Mouse (Mus musculus) heart, adult 8-10 months (tissue): Measurements from ENCODE around the gene Prpf8. TPM values are rescaled to one million over a fixed set of nuclear protein-coding genes. Genes with fewer than 3 reads are reported as not detected.

Source experiments
- DNase-seq: peaks from one replicate; pipeline ENCODE4 v3.0.0; 2022; ENCODE audit warnings: low spot score
- total RNA-seq, 4 experiments: library from RNA; stranded (reverse); gene quantifications; 2 replicates each; pipeline ENCODE4 v1.2.4; 2022

Prpf8 gene
- total RNA-seq, 4 experiments from 2014 or later, result 92.4 to 99.5 (median 94.6) TPM

DNA sequence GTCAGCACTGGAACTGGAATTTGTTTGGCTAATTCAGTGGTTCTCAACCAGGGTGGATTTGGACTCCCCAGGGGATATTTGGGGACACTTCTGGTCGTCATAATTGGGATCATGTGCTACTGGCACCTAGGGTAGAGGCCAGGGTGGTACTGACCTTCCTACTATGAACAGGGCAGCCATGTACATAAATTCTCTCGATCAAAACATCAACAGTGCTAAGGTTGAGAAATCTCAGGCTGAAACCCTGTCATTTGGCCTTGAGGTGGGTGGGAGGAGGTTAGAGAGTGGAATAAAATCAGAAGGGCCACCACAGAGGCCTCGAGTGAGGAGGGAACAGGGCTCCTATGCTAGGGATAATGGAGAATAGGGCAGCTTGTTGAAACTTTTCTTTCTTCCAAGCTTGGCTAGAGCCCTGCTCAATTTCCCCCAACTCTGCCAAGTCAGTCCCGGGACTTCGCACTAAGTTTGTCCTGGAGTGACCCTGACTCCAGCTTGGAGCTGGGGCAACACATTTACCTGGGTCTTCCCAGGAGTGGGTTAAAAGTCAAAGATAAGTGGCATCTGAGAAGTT is 27.4 kb upstream of the Prpf8 start:
- DNase-seq, result peak; percentile 65

- no peak for DNase-seq
These were observed 26.9 kb upstream of the Prpf8 start for GRCm38 (mm10) chr11:75459751-75460102.

DNA sequence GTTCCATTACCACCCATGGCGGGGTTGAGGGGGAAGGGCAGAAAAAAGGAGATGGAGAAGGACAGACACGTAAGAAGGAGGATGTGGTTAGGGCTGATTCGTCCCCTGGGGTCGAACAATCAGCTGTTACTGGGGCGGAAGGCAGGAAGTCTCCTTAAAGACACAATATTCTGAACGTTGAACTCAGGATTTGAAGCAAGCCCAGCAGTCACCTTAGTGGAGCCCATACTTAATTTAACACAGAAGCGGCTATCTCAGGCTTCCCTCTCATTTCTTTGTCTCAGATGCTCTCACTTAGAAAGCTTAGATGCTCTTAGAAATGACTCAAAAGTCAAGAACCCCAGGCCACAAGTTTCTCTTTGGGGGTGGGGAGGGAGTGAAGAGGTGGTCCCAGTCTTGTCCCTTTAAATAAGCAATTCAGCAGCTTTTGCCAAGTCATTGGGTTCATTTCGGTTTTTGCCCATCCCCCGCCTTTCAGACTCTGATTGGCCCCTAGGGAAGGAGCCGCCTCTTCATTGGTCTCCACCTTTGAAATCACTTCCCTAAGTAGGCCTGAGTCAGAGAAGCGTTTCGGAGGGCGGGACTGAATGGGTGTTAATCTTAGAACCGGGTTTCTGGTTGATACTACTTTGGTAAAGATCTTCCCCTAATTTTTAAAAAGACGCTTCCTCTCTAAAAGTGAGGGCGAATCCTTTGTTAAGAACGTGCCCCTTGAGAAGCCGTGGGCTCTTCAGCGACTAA is 26.3 kb upstream of the Prpf8 start:
- DNase-seq, result peak; percentile 95

- DNase-seq, result peak; percentile 100
These were observed 25.5 kb upstream of the Prpf8 start, which contains the start of gene Tlcd2 for GRCm38 (mm10) chr11:75460844-75461742. Gene Tlcd2 (plus strand): TSS chr11:75461715.

- DNase-seq, result no peak
These were observed 24.8 kb upstream of the Prpf8 start for GRCm38 (mm10) chr11:75461743-75462252.

DNA sequence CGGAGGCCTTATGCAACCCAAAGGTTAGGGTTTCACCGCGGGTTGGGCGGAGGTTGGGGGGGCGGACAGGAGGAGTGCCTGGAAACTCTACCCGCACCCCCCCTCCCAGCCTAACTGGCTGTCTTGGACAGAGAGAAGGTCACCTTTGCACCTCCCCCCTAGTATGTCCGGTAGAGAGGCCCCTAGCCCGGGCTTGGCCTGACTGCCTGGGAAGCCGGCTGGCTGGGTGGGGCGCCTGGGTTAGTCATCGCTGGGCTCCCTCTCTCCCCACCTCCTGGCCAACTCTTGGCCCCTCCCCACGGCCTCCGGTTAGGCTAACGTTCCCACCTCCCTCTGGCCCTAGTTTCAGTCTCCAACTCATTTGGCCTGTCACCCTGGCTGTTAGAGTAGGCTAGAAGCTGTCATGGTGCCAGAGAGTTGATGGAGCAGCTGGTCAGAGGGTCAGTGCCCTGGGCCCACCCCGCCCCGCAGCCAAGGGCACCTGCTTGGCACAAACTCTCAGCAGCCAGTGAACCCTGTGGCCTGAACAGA is 24.3 kb upstream of the Prpf8 start:
- DNase-seq, result peak; percentile 89

GRCm38 (mm10) chr11:75462865-75463336 is 23.7 kb upstream of the Prpf8 start:
- peak; percentile 90 for DNase-seq

DNA sequence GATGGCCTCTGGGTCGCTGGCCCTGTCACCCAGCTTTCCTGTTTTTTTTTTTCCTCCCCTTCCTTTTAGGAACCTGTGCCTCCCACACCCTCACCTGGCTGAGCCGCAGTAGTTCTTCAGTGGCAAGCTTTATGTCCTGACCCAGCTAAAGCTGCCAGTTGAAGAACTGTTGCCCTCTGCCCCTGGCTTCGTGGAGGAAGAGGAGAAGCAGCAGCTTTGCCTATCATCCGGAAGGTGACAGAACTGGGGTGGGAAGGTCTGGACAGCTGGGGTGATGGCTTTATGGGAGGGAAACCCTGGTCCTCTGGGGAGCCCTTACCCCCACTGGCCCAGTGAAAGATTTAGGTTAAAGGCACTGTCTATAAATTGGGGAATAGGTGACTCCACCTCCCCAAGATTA is 23.0 kb upstream of the Prpf8 start:
- no peak for DNase-seq

- no peak for DNase-seq
These were observed 22.2 kb upstream of the Prpf8 start for GRCm38 (mm10) chr11:75464417-75464816.

DNA sequence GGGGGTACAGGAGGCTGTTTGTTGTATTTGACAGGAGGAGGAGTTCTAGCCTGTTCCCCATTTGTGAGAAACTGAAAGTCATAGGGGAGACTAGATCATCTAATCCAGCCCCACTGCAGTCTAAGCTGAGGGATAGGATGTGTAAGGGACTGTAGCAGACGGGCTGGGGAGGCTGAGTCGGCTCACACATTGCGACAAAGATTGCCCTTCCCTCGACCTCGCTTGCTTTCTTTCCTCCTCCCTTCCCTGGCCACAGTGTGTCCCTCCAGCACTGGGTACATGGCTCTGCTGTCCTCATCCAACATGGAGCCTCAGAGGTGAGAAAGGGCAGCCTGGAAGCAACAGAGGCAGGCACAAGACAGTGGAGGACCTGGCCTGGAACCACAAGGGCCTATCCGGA is 21.6 kb upstream of the Prpf8 start:
- DNase-seq, result no peak

DNA sequence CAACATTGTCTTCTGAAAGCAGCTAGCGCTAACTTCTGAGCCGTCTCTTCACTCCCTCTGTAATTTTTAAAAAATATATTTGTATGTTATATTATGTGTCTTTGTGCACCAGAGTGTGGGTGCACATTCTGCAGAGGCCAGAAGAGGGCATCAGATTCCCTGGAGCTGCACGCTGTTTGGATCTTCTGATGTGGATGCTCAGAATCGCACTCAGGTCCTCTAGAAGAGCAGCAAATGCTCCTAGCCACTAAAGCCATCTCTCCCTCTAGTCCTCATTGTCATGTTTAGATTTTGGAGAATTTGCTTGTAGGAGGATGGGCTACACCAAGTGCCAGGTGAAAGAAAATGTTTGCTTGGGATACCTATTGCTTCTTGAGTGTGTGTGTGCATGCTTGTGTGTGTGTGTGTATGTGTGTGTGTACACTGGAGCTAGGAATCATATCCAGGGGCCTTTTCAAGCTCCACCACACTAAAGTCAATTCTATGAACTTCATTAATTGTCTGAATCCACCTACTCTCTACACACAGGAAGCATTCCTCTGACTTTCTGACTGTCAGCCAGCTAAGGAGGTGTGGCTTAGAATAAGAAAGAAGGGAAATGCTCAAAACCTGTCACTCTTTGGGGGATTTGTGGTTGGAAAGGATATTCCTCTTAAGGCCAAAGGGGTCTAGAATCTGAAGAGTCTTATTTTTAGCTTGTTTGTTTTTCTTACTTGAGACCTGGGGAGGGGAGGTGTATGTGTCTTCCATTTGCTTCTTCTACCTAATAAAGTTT is 19.7 kb upstream of the Prpf8 start:
- no peak for DNase-seq

GRCm38 (mm10) chr11:75467512-75468215 is 19.0 kb upstream of the Prpf8 start:
- DNase-seq, result peak; percentile 76

DNA sequence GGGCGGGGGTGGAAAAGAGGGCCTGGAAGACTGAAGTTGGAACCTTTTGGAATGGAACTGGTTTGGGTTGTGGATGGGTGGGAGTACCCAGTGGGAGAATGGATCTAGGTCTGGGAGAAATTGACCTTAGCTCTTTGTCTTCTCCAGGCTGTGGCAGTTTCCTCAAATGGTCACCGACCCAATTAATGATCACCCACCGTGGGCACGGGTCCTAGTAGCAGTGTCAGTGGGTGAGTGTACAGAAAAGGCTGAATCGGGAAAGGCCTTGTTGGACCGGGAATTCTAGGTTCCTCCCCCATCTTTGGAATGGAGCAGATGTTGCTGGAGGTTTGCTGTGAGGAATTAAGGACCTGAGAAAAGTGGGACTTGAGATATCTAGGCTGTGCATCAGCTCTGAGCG is 18.2 kb upstream of the Prpf8 start:
- DNase-seq, result no peak

DNA sequence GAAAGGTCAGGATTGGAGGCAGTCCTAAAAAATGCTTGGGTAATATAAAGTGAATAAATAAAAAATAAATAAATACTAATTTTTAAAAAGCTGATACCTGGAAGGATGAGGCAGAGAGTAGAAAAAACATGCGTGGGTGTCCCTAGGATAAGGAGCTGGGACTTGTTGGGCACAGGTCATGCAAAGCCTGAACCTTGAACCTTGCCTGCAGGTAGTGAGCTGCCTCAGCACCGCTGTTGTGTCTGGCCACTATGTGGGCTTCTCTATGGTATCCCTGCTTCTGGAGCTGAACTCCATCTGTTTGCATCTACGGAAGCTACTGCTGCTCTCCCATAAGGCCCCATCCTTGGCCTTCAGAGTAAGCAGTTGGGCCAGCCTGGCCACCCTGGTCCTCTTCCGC is 17.4 kb upstream of the Prpf8 start:
- DNase-seq, result no peak

- DNase-seq, result no peak
These were observed 15.9 kb upstream of the Prpf8 start for GRCm38 (mm10) chr11:75470675-75471074.

DNA sequence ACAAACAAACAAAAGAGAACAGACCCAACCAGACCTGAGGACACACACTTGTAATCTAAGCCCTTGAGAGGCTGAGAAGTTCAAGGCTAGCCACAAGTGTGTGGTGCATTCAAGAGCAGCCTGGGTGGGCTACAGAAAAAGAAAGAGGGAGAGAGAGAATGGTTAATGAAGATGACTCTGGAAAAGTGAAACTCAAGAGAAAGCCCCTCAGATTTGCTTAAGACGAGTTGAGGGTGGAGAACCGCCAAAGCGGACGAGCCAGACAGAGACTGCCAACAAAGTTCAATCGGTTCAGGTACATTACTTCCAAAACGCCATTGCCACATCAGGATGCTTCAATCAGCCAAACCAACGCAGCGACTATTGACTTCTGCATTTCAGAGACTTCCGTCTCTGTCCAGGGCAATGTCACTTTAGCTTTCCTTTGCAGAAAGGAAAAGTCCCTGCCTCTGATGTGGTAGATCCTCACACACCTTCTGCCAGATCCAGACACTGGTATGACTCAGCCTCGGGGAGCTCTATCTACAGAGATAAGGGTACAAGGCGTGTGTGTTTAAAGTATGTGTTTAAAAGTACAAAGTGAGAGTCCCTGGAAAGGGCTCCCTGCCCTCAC is 14.0 kb upstream of the Prpf8 start:
- no peak for DNase-seq

DNA sequence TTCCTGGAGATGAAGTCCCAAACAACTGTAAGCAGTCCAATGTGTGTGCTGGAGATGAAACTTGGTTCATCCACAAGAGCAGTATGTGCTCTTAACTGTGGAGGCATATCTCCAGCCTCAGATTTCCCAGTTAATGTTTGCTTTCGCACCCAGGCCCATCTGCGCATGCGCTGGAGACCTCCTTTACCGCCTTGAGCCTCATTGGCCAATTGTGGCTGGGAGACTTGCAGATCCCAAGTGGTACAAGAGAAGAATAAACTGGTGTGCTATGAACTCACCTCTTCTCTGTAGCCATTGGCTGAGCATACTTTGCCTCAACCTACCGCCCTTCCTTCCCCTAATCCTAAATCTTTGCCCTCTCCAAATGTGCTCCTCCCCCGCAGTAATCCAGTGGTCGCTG is 13.2 kb upstream of the Prpf8 start:
- DNase-seq, result no peak

- DNase-seq, result no peak
These were observed 424 bp upstream of the Prpf8 start for GRCm38 (mm10) chr11:75486192-75486591.

GRCm38 (mm10) chr11:75487496-75487895 is 880 bp downstream of the Prpf8 start:
- DNase-seq, result no peak
